Mouse (Mus musculus) hindbrain, embryonic 13.5 days (tissue): ENCODE data around the gene Dnase1l2. TPM values are rescaled to one million over a fixed set of nuclear protein-coding genes. Genes with fewer than 3 reads are reported as not detected.
A peak's percentile ranks its signal among the peaks of the same experiment; 100 is the strongest.
"Not testable (repeated sequence)": the region's sequence is repeated elsewhere in the genome, so short reads cannot be mapped to it uniquely, and the experiment has no call there.

Experiments used
- ATAC-seq: fragments of 200-750 bp; cut with Nextera tagmentation; 2 replicates; pipeline ENCODE4 v1.8.0; 2017; ENCODE audit warnings: moderate TSS enrichment; ENCODE audit not compliant: low FRiP score
- H3K27ac ChIP-seq: fragments of 300-500 bp; sonication (generic); 2 replicates; pipeline ENCODE4 v1.5.1; 2015; ENCODE audit warnings: inconsistent platforms, mild to moderate bottlenecking, moderate library complexity
- H3K27me3 ChIP-seq: fragments of 300-500 bp; sonication (generic); 2 replicates; pipeline ENCODE4 v1.6.1; 2015; ENCODE audit warnings: mild to moderate bottlenecking, inconsistent platforms
- H3K36me3 ChIP-seq: fragments of 300-500 bp; sonication (generic); 2 replicates; pipeline ENCODE4 v1.6.1; 2015; ENCODE audit warnings: mild to moderate bottlenecking, inconsistent platforms
- H3K4me1 ChIP-seq: fragments of 300-500 bp; sonication (generic); replicated peaks from 2 replicates; pipeline ENCODE4 v1.6.1; 2015; ENCODE audit warnings: inconsistent platforms
- H3K4me2 ChIP-seq: fragments of 300-500 bp; sonication (generic); 2 replicates; pipeline ENCODE4 v1.6.1; 2015; ENCODE audit warnings: inconsistent platforms, mild to moderate bottlenecking, moderate library complexity
- H3K4me3 ChIP-seq: fragments of 300-500 bp; sonication (generic); 2 replicates; pipeline ENCODE4 v1.5.1; 2015; ENCODE audit warnings: mild to moderate bottlenecking, inconsistent platforms
- H3K9ac ChIP-seq: fragments of 300-500 bp; sonication (generic); 2 replicates; pipeline ENCODE4 v1.6.1; 2015; ENCODE audit warnings: mild to moderate bottlenecking, inconsistent platforms
- H3K9me3 ChIP-seq: fragments of 300-500 bp; sonication (generic); 2 replicates; pipeline ENCODE4 v1.6.1; 2016; ENCODE audit warnings: inconsistent platforms
- WGBS: fragments of 180-500 bp; shearing (Covaris S2); methylation state at CpG from one replicate; pipeline ENCODE4 v1.1.7; 2015; 5-methylcytosine and 5-hydroxymethylcytosine counted together
- polyA plus RNA-seq: library from polyadenylated mRNA; unstranded; fragments of >200 nt; fragmentation: Nextera tagmentation; extraction: Ambion mirVana; gene quantifications from 2 replicates; pipeline ENCODE4 v1.2.1, GENCODE M21; 2015

Gene Dnase1l2
- polyA plus RNA-seq, 1 experiment from 2014 or later: 6.0 TPM

DNA sequence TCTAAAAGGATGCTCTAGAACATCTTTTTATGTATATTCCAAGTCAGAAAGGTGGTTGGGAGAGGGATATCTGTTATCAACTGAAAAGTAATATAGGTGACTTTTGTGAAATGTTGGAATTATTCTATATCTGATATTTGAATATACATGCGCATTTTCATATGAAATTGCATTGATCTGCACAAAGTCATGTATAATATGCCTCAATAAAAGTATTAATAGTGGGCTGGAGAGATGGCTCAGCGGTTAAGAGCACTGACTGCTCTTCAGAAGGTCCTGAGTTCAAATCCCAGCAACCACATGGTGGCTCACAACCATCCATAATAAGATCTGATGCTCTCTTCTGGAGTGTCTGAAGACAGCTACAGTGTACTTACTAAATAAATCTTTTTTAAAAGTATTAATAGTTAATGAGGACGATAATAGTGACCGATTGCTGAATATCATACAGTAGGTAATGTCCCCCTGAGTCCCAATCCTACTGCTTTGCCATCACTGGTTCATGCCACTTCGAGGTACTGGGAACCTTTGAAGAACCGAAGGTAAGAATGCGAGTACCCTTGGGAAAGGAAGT is 26.5 kb upstream of the Dnase1l2 start:
- Histone ChIP-seq H3K4me1 (peaks cover 37% of the 10 kb centered on the region), H3K27me3 (no peaks in the 10 kb centered on the region), H3K4me3 (peak overlapping the region; percentile 79), H3K9me3 (no peaks in the 10 kb centered on the region), H3K36me3 (peaks cover 10% of the 10 kb centered on the region), H3K4me2 (peak overlapping the region; percentile 100), H3K9ac (peak overlapping the region; percentile 96), H3K27ac (peak overlapping the region; percentile 92)
- ATAC-seq: no peak
- 18% methylated on average over 7 of the region's 7 CpGs for WGBS

DNA sequence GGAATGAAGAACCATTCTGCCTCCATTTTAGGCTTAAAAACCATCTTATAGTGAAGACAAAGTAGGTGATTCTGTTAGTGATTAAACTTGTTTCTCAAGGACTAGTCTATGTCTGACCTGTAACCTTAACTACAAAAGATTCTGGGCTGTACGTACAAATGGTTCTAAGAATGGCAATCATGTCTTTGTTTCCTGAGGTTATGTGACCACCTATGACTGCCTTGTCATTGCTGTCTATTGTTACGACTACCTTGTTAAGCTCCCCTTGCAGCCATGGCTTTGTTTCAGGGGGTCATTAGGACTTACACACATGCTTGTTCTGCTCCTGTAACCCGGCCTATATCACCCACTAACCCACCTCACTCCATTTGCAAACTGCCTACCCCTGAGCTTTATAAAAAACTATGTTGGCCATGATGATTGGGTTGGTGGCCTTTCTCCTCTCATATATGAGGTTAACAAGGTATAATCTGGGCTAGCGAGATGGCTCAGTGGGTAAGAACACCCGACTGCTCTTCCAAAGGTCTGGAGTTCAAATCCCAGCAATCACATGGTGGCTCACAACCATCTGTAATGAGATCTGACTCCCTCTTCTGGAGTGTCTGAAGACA is 25.8 kb upstream of the Dnase1l2 start:
- WGBS: 93% methylated on average over 5 of the region's 5 CpGs
- no peak overlapping the region for H3K9ac ChIP-seq
- H3K4me1 ChIP-seq: peaks cover 30% of the 10 kb centered on the region
- no peak overlapping the region for H3K27ac ChIP-seq
- no peak overlapping the region for H3K4me2 ChIP-seq
- H3K9me3 ChIP-seq: no peaks in the 10 kb centered on the region
- no peak for ATAC-seq
- peaks cover 3% of the 10 kb centered on the region for H3K36me3 ChIP-seq
- no peaks in the 10 kb centered on the region for H3K27me3 ChIP-seq
- no peak overlapping the region for H3K4me3 ChIP-seq

DNA sequence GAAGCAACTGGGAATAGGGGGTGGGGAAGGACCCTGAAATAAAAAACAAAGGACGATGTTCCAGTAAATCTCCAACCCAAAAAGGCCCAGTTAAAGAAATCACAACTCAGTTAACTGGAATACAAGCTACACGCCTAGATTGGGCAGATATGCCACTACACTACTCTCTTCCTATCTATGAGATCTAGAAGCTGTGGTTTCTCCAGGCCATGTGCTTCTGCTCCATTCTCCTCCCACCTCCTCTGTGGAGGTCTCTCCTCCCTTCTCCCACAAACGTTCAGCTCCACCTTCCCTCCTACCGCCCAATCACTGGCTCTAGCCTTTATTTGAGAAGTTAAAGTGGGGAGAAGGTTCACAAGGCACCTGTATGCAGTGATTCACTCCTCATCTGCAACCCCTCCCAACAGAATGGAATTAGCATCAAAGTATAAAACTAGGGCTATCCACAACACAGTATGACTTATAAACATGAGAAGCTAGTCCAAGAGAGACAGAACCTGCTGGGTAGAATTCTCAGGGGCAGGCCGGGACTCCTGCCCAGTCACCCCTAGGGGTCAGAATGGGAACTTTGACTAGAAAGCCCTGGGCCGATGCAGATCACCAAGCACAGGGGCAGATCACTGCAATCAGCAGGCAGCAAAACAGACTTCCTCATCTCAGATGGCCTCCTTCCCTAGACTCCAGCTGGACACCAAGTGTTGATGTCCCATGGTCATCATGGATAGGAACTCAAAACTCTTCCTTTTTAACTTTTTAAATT is 20.6 kb upstream of the Dnase1l2 start:
- Histone ChIP-seq H3K36me3 (no peaks in the 10 kb centered on the region), H3K27me3 (no peaks in the 10 kb centered on the region), H3K9ac (no peak overlapping the region), H3K4me2 (no peak overlapping the region), H3K4me3 (no peak overlapping the region), H3K9me3 (no peaks in the 10 kb centered on the region), H3K4me1 (no peaks in the 10 kb centered on the region), H3K27ac (no peak overlapping the region)
- no peak for ATAC-seq
- 65% methylated on average over 6 of the region's 6 CpGs for WGBS

DNA sequence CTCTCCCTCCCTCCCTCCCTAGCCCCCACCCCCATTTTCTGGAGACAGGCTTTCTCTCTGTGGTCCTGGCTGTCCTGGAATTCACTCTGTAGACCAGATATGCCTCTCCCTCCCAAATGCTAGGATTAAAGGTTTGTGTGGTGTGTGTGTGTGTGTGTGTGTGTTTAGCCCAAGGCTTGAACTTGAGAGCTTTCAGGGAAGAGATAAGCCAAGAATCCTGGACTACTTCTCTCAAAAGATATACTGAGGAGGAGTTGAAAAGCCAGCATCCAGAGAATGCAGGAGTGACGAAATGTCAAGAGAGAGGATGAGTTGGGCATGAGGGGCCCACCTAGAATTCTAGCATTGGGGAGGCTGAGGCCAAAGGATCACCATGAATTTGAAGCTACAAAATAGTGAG is 20.0 kb upstream of the Dnase1l2 start:
- Histone ChIP-seq H3K27ac (no peak overlapping the region), H3K36me3 (no peaks in the 10 kb centered on the region), H3K9me3 (no peaks in the 10 kb centered on the region), H3K4me3 (no peak overlapping the region), H3K4me1 (no peaks in the 10 kb centered on the region), H3K27me3 (no peaks in the 10 kb centered on the region), H3K4me2 (no peak overlapping the region), H3K9ac (no peak overlapping the region)
- WGBS: 84% methylated on average over 1 of the region's 1 CpGs
- ATAC-seq: no peak

DNA sequence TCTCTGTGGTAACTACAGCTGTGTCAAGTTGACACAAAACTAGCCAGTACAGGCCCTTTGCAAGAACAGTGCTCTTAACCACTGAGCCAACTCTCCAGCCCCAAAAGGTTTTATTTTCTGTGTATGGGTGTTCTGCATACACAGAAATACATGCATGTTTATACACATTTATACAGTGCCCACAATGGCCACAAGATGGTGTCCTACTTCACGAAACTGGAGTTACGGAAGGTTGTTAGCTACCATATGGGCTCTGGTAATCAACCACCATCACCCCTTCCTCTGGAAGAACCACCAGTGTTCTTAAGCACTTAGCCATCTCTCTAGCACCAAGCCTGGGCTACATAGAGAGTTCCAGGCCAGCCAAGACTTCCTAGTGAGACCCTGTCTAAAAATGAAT is 18.7 kb upstream of the Dnase1l2 start:
- Histone ChIP-seq H3K27me3 (no peaks in the 10 kb centered on the region), H3K9ac (no peak overlapping the region), H3K4me3 (no peak overlapping the region), H3K9me3 (no peaks in the 10 kb centered on the region), H3K27ac (no peak overlapping the region), H3K4me2 (no peak overlapping the region), H3K4me1 (no peaks in the 10 kb centered on the region), H3K36me3 (no peaks in the 10 kb centered on the region)
- WGBS: 65% methylated on average over 2 of the region's 2 CpGs
- ATAC-seq: no peak

DNA sequence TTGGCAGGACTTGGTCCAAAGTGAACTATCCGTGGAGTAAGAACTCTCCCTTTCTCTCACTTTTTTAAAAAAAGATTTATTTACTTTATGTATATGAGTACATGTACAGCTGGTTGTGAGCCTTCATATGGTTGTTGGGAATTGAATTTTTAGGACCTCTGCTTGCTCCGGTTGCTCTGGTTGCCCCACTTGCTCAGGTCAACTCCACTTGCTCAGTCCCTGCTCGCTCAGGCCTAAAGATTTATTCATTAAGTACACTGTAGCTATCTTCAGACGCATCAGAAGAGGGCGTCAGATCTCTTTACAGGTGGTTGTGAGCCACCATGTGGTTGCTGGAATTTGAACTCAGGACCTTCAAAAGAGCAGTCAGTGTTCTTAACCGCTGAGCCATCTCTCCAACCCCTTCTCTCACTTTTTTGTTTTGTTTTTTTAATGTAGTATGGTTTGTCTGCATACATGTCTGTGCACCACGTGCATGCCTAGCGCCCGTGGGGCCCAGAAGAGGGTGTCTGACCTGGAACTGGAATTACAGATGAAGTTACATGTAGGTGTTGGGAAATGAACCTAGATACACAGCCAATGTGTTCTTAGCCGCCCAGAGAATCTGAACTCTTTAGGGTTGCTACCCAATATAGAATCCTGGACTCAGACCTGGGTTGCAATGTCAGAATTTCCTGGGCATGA is 12.8 kb upstream of the Dnase1l2 start:
- peaks cover 33% of the 10 kb centered on the region for H3K4me1 ChIP-seq
- 49% methylated on average over 10 of the region's 10 CpGs for WGBS
- peak overlapping the region; percentile 60 for H3K27ac ChIP-seq
- H3K27me3 ChIP-seq, ATAC-seq, H3K9ac ChIP-seq, H3K9me3 ChIP-seq: not testable (repeated sequence)
- peak overlapping the region; percentile 75 for H3K4me3 ChIP-seq
- H3K4me2 ChIP-seq: peak overlapping the region; percentile 79
- H3K36me3 ChIP-seq: peaks cover 10% of the 10 kb centered on the region

DNA sequence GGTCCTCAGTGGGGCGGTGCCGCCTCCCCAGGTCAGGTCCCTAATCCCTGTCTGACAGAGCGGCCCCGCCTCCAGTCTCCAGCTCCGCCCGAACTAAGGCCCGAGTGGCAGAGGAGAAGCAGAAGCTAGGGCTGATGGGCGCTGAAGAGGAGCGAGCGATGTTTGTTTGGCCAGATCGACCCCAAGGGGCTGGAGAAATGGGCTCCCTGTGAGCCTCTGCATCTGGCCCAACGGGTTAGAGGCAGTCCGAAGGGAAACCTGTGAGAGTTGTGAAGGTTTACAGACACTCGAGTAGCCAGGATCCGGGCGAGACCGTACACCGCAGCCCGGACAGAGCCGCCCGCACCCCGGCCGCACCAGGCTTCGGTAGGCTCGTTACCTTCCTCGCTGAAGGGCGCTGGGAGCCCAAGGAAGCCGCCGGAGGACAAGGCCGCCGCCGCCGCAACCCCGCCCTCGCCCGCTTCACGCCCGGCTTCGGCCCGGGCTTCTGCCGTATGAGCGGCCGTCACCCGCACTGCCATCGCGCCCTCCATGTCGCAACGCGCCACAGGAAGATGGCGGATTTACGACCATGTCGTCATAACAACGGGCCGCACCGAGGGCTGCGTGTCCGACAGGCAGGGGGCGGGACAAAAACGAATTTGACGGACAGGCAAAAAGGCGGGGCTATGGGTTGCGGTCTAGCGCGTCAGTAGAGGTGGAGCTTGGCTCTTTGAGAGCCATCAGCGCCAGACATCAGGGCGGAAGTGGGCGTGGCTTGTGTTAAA is 12.0 kb upstream of the Dnase1l2 start:
- ATAC-seq: peak; percentile 96
- no peaks in the 10 kb centered on the region for H3K9me3 ChIP-seq
- peak overlapping the region; percentile 94 for H3K27ac ChIP-seq
- no peaks in the 10 kb centered on the region for H3K27me3 ChIP-seq
- H3K4me3 ChIP-seq: peak overlapping the region; percentile 75
- peaks cover 18% of the 10 kb centered on the region for H3K36me3 ChIP-seq
- peaks cover 33% of the 10 kb centered on the region for H3K4me1 ChIP-seq
- H3K4me2 ChIP-seq: peak overlapping the region; percentile 79
- WGBS: under 1% methylated on average over 66 of the region's 67 CpGs
- H3K9ac ChIP-seq: peak overlapping the region; percentile 85

DNA sequence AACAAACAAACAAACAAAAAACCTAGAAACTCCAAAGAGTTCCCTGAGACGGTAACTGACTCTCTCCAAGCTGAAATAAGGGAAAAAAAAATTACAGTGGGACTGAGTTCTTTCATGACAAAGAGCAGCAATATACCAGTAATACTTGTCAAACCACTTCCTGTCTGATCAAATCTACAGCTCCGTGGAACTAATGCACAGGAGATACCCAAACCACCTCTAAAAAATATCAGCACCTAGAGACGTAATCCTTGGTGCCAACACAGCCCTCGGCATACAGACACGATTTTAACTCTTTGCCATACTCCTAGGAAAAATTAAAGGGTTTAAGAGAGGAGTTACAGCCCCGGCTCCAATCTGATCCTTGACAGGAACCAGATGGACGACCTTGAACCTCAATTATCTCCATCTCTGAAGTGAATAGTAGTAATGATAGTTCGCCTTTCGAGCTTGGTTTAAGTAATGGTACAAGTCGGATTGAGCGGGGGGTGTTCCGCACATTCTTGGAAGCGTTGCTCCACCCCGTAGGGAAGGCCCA is 11.4 kb upstream of the Dnase1l2 start:
- Histone ChIP-seq H3K27ac (peak overlapping the region; percentile 94), H3K27me3 (no peaks in the 10 kb centered on the region), H3K4me3 (peak overlapping the region; percentile 75), H3K4me1 (peaks cover 33% of the 10 kb centered on the region), H3K36me3 (peaks cover 24% of the 10 kb centered on the region), H3K4me2 (peak overlapping the region; percentile 79), H3K9ac (peak overlapping the region; percentile 85), H3K9me3 (no peaks in the 10 kb centered on the region)
- 9% methylated on average over 14 of the region's 14 CpGs for WGBS
- no peak for ATAC-seq

DNA sequence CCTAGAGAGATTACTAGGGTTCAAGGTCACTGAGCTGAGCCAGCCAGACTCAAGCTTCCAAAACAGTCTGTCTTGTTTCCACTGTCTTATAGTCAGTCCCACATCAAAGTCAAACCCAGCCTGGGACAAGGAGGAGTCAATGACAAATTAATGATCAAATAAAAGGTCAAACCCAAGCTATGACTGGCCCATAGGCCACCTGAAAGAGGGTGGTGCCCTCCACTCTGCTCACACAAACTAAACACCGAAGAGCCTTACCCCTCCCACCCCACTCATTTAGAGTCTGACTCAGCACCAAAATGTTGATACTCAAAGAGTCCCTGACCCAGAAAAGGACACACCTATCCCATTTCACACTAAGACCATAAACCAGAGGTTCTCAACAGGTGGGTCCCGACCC is 10.5 kb upstream of the Dnase1l2 start:
- no peak overlapping the region for H3K4me3 ChIP-seq
- ATAC-seq: no peak

DNA sequence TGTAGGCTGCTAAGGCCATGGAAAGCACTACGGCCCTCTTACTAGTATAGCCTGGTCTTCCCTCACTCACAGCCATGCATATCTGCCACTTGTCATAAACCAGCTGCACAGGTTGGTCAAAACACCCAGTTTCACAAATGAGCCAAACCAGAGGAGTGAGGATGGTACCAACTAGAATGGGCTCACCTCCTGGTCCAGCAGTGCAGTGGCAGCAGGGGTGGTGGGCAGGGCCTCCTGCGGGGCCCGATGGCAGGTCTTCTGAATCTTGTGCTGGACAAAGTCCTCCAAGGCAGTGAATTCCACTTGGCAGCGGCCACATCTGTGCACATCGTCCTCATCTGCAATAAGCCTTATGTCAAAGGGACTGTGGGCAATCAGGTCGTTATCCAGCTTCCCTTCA is 8.3 kb upstream of the Dnase1l2 start:
- Histone ChIP-seq H3K27ac (no peak overlapping the region), H3K4me1 (peaks cover 33% of the 10 kb centered on the region), H3K36me3 (peaks cover 55% of the 10 kb centered on the region), H3K27me3 (no peaks in the 10 kb centered on the region), H3K9ac (no peak overlapping the region), H3K4me2 (no peak overlapping the region), H3K4me3 (no peak overlapping the region), H3K9me3 (no peaks in the 10 kb centered on the region)
- no peak for ATAC-seq
- 97% methylated on average over 6 of the region's 6 CpGs for WGBS

More for the DNA sequence above, 10.5 kb upstream of the Dnase1l2 start:
- 91% methylated on average over 2 of the region's 2 CpGs for WGBS
- no peak overlapping the region for H3K9ac ChIP-seq
- peaks cover 33% of the 10 kb centered on the region for H3K36me3 ChIP-seq
- H3K4me2 ChIP-seq: peak overlapping the region; percentile 79
- no peaks in the 10 kb centered on the region for H3K9me3 ChIP-seq
- no peak overlapping the region for H3K27ac ChIP-seq
- no peaks in the 10 kb centered on the region for H3K27me3 ChIP-seq
- H3K4me1 ChIP-seq: peaks cover 33% of the 10 kb centered on the region

DNA sequence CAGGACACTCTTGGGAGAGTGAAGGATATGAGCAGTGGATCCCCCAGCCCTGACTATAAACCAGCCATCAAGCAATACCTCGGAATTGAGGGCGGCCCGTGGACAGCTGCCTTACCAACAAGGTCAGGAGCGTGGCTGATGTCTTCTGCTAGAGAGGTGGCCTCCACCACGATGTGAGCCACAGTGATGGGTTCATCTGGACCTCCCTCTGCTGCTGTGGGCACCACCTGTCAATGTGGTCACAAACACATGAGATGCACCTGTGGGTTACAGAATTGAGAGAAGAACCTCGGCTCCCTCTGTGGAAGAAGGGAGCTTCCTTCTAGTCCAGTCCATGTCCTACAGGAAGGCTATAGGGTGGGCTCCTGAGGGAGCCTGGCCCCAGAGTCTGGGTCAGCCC is 6.6 kb upstream of the Dnase1l2 start:
- Histone ChIP-seq H3K27ac (no peak overlapping the region), H3K9ac (no peak overlapping the region), H3K9me3 (no peaks in the 10 kb centered on the region), H3K36me3 (peaks cover 72% of the 10 kb centered on the region), H3K27me3 (no peaks in the 10 kb centered on the region), H3K4me2 (no peak overlapping the region), H3K4me3 (no peak overlapping the region), H3K4me1 (peaks cover 29% of the 10 kb centered on the region)
- WGBS: 95% methylated on average over 6 of the region's 6 CpGs
- ATAC-seq: no peak
